Mouse (Mus musculus): ENCODE measurements around the gene Pold4. TPM values are rescaled to one million over a fixed set of nuclear protein-coding genes. Genes with fewer than 3 reads are reported as not detected.
A peak's percentile ranks its signal among the peaks of the same experiment; 100 is the strongest.

Gene Pold4
- polyA plus RNA-seq, 1 experiment from 2014 or later, result 63.6 TPM

- no peaks in the 10 kb centered on the region for H3K36me3 ChIP-seq (ENCODE audit: insufficient read depth, low read length)
- H3K9ac ChIP-seq (replicated peaks; ENCODE audit: low read depth), result peak overlapping the region; percentile 90; the same call in 1 of the 2 replicates
- peak; percentile 88 for DNase-seq (ENCODE audit: low spot score)
- H3K27me3 ChIP-seq (replicated peaks; ENCODE audit: insufficient read depth, low read length), result no peaks in the 10 kb centered on the region
- no peak for TF ChIP-seq CTCF (IDR thresholded peaks at IDR 0.05)
- peak; percentile 42 for TF ChIP-seq EP300 (IDR thresholded peaks at IDR 0.05)
- peak overlapping the region; percentile 79; the same call in 1 of the 2 replicates for H3K4me3 ChIP-seq (ENCODE audit: low read depth, low read length)
- peak overlapping the region; percentile 99 for H3K4me2 ChIP-seq (replicated peaks; ENCODE audit: low read depth, low read length)
- H3K27ac ChIP-seq (ENCODE audit: low read length), result peak overlapping the region; percentile 90
- H3K9me3 ChIP-seq (ENCODE audit: low read length), result no peaks in the 10 kb centered on the region
- ATAC-seq, result peak; percentile 68
- H3K4me1 ChIP-seq (ENCODE audit: insufficient read depth, low read depth, low read length), result peaks cover 21% of the 10 kb centered on the region
- WGBS, result 13% methylated on average over 9 of the region's 9 CpGs
Observed at GRCm38 (mm10) chr19:4213524-4213974, 18.1 kb upstream of the Pold4 start.

- ATAC-seq (peak; percentile 65), DNase-seq (ENCODE audit: low spot score) (peak; percentile 72)
- Histone ChIP-seq H3K27me3 (replicated peaks; ENCODE audit: insufficient read depth, low read length) (no peaks in the 10 kb centered on the region), H3K4me2 (replicated peaks; ENCODE audit: low read depth, low read length) (peak within 1 kb of the TSS; percentile 99), H3K27ac (ENCODE audit: low read length) (peak within 1 kb of the TSS; percentile 90), H3K9me3 (ENCODE audit: low read length) (no peaks in the 10 kb centered on the region), H3K4me3 (ENCODE audit: low read depth, low read length) (peak within 1 kb of the TSS; percentile 79), H3K9ac (replicated peaks; ENCODE audit: low read depth) (peak within 1 kb of the TSS; percentile 90), H3K36me3 (ENCODE audit: insufficient read depth, low read length) (no peaks in the 10 kb centered on the region), H3K4me1 (ENCODE audit: insufficient read depth, low read depth, low read length) (peaks cover 21% of the 10 kb centered on the region)
- TF ChIP-seq CTCF (IDR thresholded peaks at IDR 0.05) (no peak), EP300 (IDR thresholded peaks at IDR 0.05) (no peak)
- 1% methylated on average over 36 of the region's 49 CpGs for WGBS
Observed at GRCm38 (mm10) chr19:4214071-4214770, 17.5 kb upstream of the Pold4 start, which contains the start of the genes Clcf1 and AC109138.7. Gene Clcf1, plus strand, starts transcription at chr19:4214238. Gene AC109138.7, plus strand, starts transcription at chr19:4214357.

GRCm38 (mm10) chr19:4214771-4215450, 16.8 kb upstream of the Pold4 start:
- Histone ChIP-seq H3K9ac (replicated peaks; ENCODE audit: low read depth) (peak overlapping the region; percentile 90), H3K27me3 (replicated peaks; ENCODE audit: insufficient read depth, low read length) (no peaks in the 10 kb centered on the region), H3K27ac (ENCODE audit: low read length) (peak overlapping the region; percentile 90), H3K36me3 (ENCODE audit: insufficient read depth, low read length) (no peaks in the 10 kb centered on the region), H3K4me1 (ENCODE audit: insufficient read depth, low read depth, low read length) (peaks cover 23% of the 10 kb centered on the region), H3K4me2 (replicated peaks; ENCODE audit: low read depth, low read length) (peak overlapping the region; percentile 99), H3K9me3 (ENCODE audit: low read length) (no peaks in the 10 kb centered on the region), H3K4me3 (ENCODE audit: low read depth, low read length) (peak overlapping the region; percentile 79)
- DNase-seq (ENCODE audit: low spot score) (peak; percentile 71), ATAC-seq (peak; percentile 51)
- TF ChIP-seq CTCF (IDR thresholded peaks at IDR 0.05) (no peak), EP300 (IDR thresholded peaks at IDR 0.05) (no peak)
- WGBS, result 1% methylated on average over 21 of the region's 81 CpGs

DNA sequence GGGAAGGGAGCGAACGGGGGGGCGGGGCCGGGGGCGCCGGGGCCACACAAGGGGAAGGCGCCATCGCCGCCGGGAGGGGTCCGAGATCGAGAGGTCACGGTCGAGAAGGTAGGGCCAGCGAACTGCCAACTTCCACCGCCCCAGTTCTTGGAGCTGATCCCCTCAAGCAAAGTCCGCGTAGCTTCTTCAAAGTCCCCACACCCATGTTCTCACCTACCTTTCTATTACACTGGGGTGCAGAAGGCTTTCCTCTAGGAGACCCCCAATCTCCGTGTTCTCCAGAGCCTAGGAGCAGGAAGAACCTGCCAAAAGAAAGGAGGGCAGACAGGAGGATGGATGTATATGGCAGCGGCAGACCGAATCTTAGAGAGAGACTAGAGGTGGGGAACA, 16.3 kb upstream of the Pold4 start:
- H3K36me3 ChIP-seq (ENCODE audit: insufficient read depth, low read length), result no peaks in the 10 kb centered on the region
- H3K9ac ChIP-seq (replicated peaks; ENCODE audit: low read depth), result peak overlapping the region; percentile 90
- H3K9me3 ChIP-seq (ENCODE audit: low read length), result no peaks in the 10 kb centered on the region
- H3K4me2 ChIP-seq (replicated peaks; ENCODE audit: low read depth, low read length), result peak overlapping the region; percentile 99
- TF ChIP-seq EP300 (IDR thresholded peaks at IDR 0.05), result no peak
- no peak for TF ChIP-seq CTCF (IDR thresholded peaks at IDR 0.05)
- 2% methylated on average over 14 of the region's 21 CpGs for WGBS
- H3K4me3 ChIP-seq (ENCODE audit: low read depth, low read length), result peak overlapping the region; percentile 79
- no peaks in the 10 kb centered on the region for H3K27me3 ChIP-seq (replicated peaks; ENCODE audit: insufficient read depth, low read length)
- DNase-seq (ENCODE audit: low spot score) (no peak), ATAC-seq (no peak)
- H3K27ac ChIP-seq (ENCODE audit: low read length), result peak overlapping the region; percentile 90
- H3K4me1 ChIP-seq (ENCODE audit: insufficient read depth, low read depth, low read length), result peaks cover 28% of the 10 kb centered on the region

GRCm38 (mm10) chr19:4216041-4216685, 15.5 kb upstream of the Pold4 start:
- peak overlapping the region; percentile 99 for H3K4me2 ChIP-seq (replicated peaks; ENCODE audit: low read depth, low read length)
- no peaks in the 10 kb centered on the region for H3K36me3 ChIP-seq (ENCODE audit: insufficient read depth, low read length)
- no peaks in the 10 kb centered on the region for H3K27me3 ChIP-seq (replicated peaks; ENCODE audit: insufficient read depth, low read length)
- peak overlapping the region; percentile 79; the same call in 1 of the 2 replicates for H3K4me3 ChIP-seq (ENCODE audit: low read depth, low read length)
- DNase-seq (ENCODE audit: low spot score) (peak; percentile 67), ATAC-seq (0 out of 2 replicates have a peak, but pooled peaks have one; percentile 1)
- no peak overlapping the region; the same call in 1 of the 2 replicates for H3K9ac ChIP-seq (replicated peaks; ENCODE audit: low read depth)
- no peaks in the 10 kb centered on the region for H3K9me3 ChIP-seq (ENCODE audit: low read length)
- 10% methylated on average over 14 of the region's 14 CpGs for WGBS
- H3K27ac ChIP-seq (ENCODE audit: low read length), result 0 out of 2 replicates have a peak overlapping the region, but pooled peaks have one; percentile 5
- H3K4me1 ChIP-seq (ENCODE audit: insufficient read depth, low read depth, low read length), result peaks cover 32% of the 10 kb centered on the region
- no peak for TF ChIP-seq EP300 (IDR thresholded peaks at IDR 0.05)
- peak; percentile 69 for TF ChIP-seq CTCF (IDR thresholded peaks at IDR 0.05)

DNA sequence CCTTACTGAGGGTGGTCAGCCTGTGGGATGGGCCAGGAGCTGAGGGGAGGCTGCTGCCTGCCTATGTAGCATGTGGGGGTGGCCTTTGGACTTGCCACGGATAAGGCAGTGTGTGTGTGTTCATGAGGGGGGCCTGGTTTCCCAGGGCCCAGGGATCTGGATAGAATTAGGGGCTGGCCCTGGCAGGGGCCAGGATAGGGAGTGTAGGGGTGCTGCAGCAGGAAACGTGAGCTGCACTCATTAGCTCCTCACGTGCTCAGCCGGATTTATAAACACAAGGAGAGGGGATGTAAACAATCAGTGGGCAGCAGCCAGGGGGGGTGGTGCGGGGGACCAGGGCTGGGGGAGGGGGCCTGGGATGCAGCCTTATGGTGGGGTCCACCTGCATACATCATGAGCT, 14.6 kb upstream of the Pold4 start:
- WGBS, result 16% methylated on average over 5 of the region's 5 CpGs
- Histone ChIP-seq H3K4me1 (ENCODE audit: insufficient read depth, low read depth, low read length) (peaks cover 40% of the 10 kb centered on the region), H3K27me3 (replicated peaks; ENCODE audit: insufficient read depth, low read length) (no peaks in the 10 kb centered on the region), H3K36me3 (ENCODE audit: insufficient read depth, low read length) (no peaks in the 10 kb centered on the region), H3K9me3 (ENCODE audit: low read length) (no peaks in the 10 kb centered on the region), H3K9ac (replicated peaks; ENCODE audit: low read depth) (no peak overlapping the region), H3K4me3 (ENCODE audit: low read depth, low read length) (no peak overlapping the region), H3K4me2 (replicated peaks; ENCODE audit: low read depth, low read length) (peak overlapping the region; percentile 99), H3K27ac (ENCODE audit: low read length) (no peak overlapping the region)
- 0 out of 2 replicates have a peak, but pooled peaks have one; percentile 20 for TF ChIP-seq EP300 (IDR thresholded peaks at IDR 0.05)
- TF ChIP-seq CTCF (IDR thresholded peaks at IDR 0.05), result no peak
- DNase-seq (ENCODE audit: low spot score) (no peak), ATAC-seq (no peak)

Measured in lung, postnatal 0 days (tissue).